Mouse (Mus musculus): Measurements from ENCODE around the gene Atp5j. TPM values are rescaled to one million over a fixed set of nuclear protein-coding genes. Genes with fewer than 3 reads are reported as not detected.

Atp5j gene
- polyA plus RNA-seq, 1 experiment from 2014 or later: 1,131 TPM

DNA sequence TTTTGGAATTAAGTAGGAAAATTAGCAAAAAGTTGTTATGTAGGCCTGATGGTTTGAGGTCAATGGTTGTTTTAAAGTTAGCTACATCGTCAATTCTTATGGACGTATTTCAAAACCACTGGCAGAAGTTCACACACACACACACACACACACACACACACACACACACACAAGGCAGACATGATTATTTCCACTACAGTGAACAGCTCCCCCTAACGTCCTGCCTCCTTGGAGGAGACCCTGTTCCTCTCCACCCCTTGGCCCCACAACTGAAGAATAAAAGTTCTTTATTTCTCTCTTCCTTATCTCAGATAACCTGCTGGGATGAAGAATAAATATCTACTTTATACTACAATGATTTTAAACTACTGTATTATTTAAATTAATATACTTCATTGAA is 40.1 kb downstream of the Atp5j start:
- Histone ChIP-seq H3K9ac (ENCODE audit: low read depth, low read length) (no peak overlapping the region), H3K4me3 (ENCODE audit: low read length) (no peak overlapping the region), H3K27ac (ENCODE audit: low read length) (no peak overlapping the region), H3K9me3 (ENCODE audit: control insufficient read depth, low read length) (0 out of 2 replicates have a peak, but pooled peaks cover 3% of the 10 kb centered on the region), H3K36me3 (ENCODE audit: control insufficient read depth, insufficient read depth, low read length) (no peaks in the 10 kb centered on the region), H3K4me1 (ENCODE audit: control insufficient read depth, insufficient read depth, low read length) (no peaks in the 10 kb centered on the region), H3K4me2 (ENCODE audit: low read depth, low read length) (no peak overlapping the region), H3K27me3 (replicated peaks; ENCODE audit: control insufficient read depth, insufficient read depth, low read length) (no peaks in the 10 kb centered on the region)
- ATAC-seq: no peak
- 56% methylated on average over 3 of the region's 3 CpGs for WGBS

GRCm38 (mm10) chr16:84793401-84793800 is 42.0 kb downstream of the Atp5j start:
- Histone ChIP-seq H3K27me3 (replicated peaks; ENCODE audit: control insufficient read depth, insufficient read depth, low read length) (no peaks in the 10 kb centered on the region), H3K9ac (ENCODE audit: low read depth, low read length) (no peak overlapping the region), H3K36me3 (ENCODE audit: control insufficient read depth, insufficient read depth, low read length) (no peaks in the 10 kb centered on the region), H3K4me2 (ENCODE audit: low read depth, low read length) (no peak overlapping the region), H3K4me3 (ENCODE audit: low read length) (no peak overlapping the region), H3K4me1 (ENCODE audit: control insufficient read depth, insufficient read depth, low read length) (no peaks in the 10 kb centered on the region), H3K27ac (ENCODE audit: low read length) (no peak overlapping the region), H3K9me3 (ENCODE audit: control insufficient read depth, low read length) (0 out of 2 replicates have a peak, but pooled peaks cover 3% of the 10 kb centered on the region)
- no peak for ATAC-seq
- WGBS: 89% methylated on average over 14 of the region's 14 CpGs

GRCm38 (mm10) chr16:84790595-84791165 is 44.7 kb downstream of the Atp5j start:
- ATAC-seq: no peak
- H3K27ac ChIP-seq (ENCODE audit: low read length): no peak overlapping the region
- WGBS: 64% methylated on average over 2 of the region's 2 CpGs

GRCm38 (mm10) chr16:84784966-84785365 is 50.5 kb downstream of the Atp5j start:
- Histone ChIP-seq H3K27ac (ENCODE audit: low read length) (no peak overlapping the region), H3K9ac (ENCODE audit: low read depth, low read length) (no peak overlapping the region), H3K4me1 (ENCODE audit: control insufficient read depth, insufficient read depth, low read length) (no peaks in the 10 kb centered on the region), H3K4me3 (ENCODE audit: low read length) (no peak overlapping the region), H3K9me3 (ENCODE audit: control insufficient read depth, low read length) (no peaks in the 10 kb centered on the region), H3K4me2 (ENCODE audit: low read depth, low read length) (no peak overlapping the region), H3K36me3 (ENCODE audit: control insufficient read depth, insufficient read depth, low read length) (no peaks in the 10 kb centered on the region), H3K27me3 (replicated peaks; ENCODE audit: control insufficient read depth, insufficient read depth, low read length) (no peaks in the 10 kb centered on the region)
- no peak for ATAC-seq
- WGBS: 30% methylated on average over 7 of the region's 7 CpGs

More at GRCm38 (mm10) chr16:84790595-84791165, 44.7 kb downstream of the Atp5j start:
- H3K9me3 ChIP-seq (ENCODE audit: control insufficient read depth, low read length): 0 out of 2 replicates have a peak, but pooled peaks cover 3% of the 10 kb centered on the region
- H3K4me1 ChIP-seq (ENCODE audit: control insufficient read depth, insufficient read depth, low read length): no peaks in the 10 kb centered on the region
- H3K9ac ChIP-seq (ENCODE audit: low read depth, low read length): no peak overlapping the region
- H3K27me3 ChIP-seq (replicated peaks; ENCODE audit: control insufficient read depth, insufficient read depth, low read length): no peaks in the 10 kb centered on the region
- no peaks in the 10 kb centered on the region for H3K36me3 ChIP-seq (ENCODE audit: control insufficient read depth, insufficient read depth, low read length)
- H3K4me2 ChIP-seq (ENCODE audit: low read depth, low read length): no peak overlapping the region
- no peak overlapping the region for H3K4me3 ChIP-seq (ENCODE audit: low read length)

DNA sequence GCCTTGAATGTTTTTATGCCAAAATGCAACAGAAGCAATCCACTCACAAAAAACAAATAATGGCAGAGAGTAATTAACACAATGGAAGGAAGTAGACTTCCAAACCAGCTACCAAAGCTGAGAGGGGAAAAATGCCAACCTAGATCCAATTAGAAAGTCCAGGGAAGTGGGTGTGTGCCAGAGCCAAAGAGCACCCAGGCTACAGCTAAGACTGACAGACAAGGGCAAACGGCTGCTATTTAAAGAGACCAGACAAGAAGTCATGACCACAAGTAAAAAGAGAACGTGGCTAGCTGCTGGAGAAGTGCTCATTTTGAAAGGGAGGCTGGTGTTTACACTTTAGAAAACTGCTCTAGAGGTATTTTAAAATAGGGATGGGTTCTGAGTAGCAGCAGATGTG is 52.1 kb downstream of the Atp5j start:
- no peak overlapping the region for H3K4me3 ChIP-seq (ENCODE audit: low read length)
- ATAC-seq: no peak
- H3K9me3 ChIP-seq (ENCODE audit: control insufficient read depth, low read length): no peaks in the 10 kb centered on the region
- H3K36me3 ChIP-seq (ENCODE audit: control insufficient read depth, insufficient read depth, low read length): no peaks in the 10 kb centered on the region
- H3K27ac ChIP-seq (ENCODE audit: low read length): no peak overlapping the region
- no peak overlapping the region for H3K9ac ChIP-seq (ENCODE audit: low read depth, low read length)
- no peaks in the 10 kb centered on the region for H3K27me3 ChIP-seq (replicated peaks; ENCODE audit: control insufficient read depth, insufficient read depth, low read length)
- 45% methylated on average over 2 of the region's 2 CpGs for WGBS
- H3K4me1 ChIP-seq (ENCODE audit: control insufficient read depth, insufficient read depth, low read length): no peaks in the 10 kb centered on the region
- H3K4me2 ChIP-seq (ENCODE audit: low read depth, low read length): no peak overlapping the region

DNA sequence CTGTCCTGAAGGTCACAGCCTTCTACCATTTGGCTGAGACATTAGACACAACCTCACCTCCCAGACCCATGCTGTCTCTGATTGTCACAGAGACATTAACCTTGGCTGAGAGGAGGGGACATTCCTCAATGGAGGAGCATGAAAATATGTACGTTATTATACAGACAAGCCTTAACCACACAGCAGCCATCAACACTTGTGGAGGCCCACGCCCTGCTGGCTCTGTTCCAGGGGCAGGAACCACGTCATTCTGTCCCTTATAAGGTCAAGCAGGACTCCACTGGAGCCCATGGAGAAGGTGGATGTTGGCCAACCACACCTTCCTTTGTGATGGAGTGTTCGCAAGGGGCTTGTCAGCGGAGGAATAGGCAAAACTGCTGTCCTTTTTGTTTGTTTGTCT is 55.7 kb downstream of the Atp5j start:
- H3K4me3 ChIP-seq (ENCODE audit: low read length): no peak overlapping the region
- no peak for ATAC-seq
- 76% methylated on average over 5 of the region's 5 CpGs for WGBS
- no peak overlapping the region for H3K4me2 ChIP-seq (ENCODE audit: low read depth, low read length)
- H3K9ac ChIP-seq (ENCODE audit: low read depth, low read length): no peak overlapping the region
- no peaks in the 10 kb centered on the region for H3K4me1 ChIP-seq (ENCODE audit: control insufficient read depth, insufficient read depth, low read length)
- no peaks in the 10 kb centered on the region for H3K36me3 ChIP-seq (ENCODE audit: control insufficient read depth, insufficient read depth, low read length)
- peaks cover 2% of the 10 kb centered on the region; the same call in 1 of the 2 replicates for H3K27me3 ChIP-seq (replicated peaks; ENCODE audit: control insufficient read depth, insufficient read depth, low read length)
- H3K27ac ChIP-seq (ENCODE audit: low read length): no peak overlapping the region
- no peaks in the 10 kb centered on the region for H3K9me3 ChIP-seq (ENCODE audit: control insufficient read depth, low read length)

GRCm38 (mm10) chr16:84778861-84779630 is 56.4 kb downstream of the Atp5j start:
- ATAC-seq: no peak
- no peak overlapping the region for H3K9ac ChIP-seq (ENCODE audit: low read depth, low read length)
- no peaks in the 10 kb centered on the region for H3K9me3 ChIP-seq (ENCODE audit: control insufficient read depth, low read length)
- no peaks in the 10 kb centered on the region for H3K4me1 ChIP-seq (ENCODE audit: control insufficient read depth, insufficient read depth, low read length)
- H3K27ac ChIP-seq (ENCODE audit: low read length): no peak overlapping the region
- H3K4me3 ChIP-seq (ENCODE audit: low read length): no peak overlapping the region
- no peak overlapping the region for H3K4me2 ChIP-seq (ENCODE audit: low read depth, low read length)
- 83% methylated on average over 6 of the region's 6 CpGs for WGBS
- peaks cover 7% of the 10 kb centered on the region for H3K27me3 ChIP-seq (replicated peaks; ENCODE audit: control insufficient read depth, insufficient read depth, low read length)
- H3K36me3 ChIP-seq (ENCODE audit: control insufficient read depth, insufficient read depth, low read length): no peaks in the 10 kb centered on the region

DNA sequence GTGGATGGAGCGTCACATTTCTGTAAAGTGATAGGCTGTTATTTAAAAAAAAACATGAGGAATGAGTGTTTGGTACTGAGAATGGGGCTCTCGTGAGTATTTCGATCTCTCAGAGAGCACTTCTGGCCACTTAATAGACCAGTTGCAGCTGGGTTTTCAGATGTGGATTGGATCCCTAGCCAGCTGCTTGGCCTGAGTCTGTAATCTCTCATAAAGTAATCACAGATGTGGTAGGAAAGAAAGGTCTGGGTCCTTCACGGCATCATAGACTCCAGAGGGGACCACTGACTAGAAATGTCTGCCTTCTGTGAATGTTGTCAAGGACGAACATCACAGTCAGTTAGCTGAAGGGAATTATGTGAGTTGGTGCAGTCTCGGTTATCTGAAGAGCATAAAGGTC is 57.0 kb downstream of the Atp5j start:
- Histone ChIP-seq H3K9me3 (ENCODE audit: control insufficient read depth, low read length) (no peaks in the 10 kb centered on the region), H3K4me2 (ENCODE audit: low read depth, low read length) (no peak overlapping the region), H3K9ac (ENCODE audit: low read depth, low read length) (no peak overlapping the region), H3K27ac (ENCODE audit: low read length) (no peak overlapping the region), H3K4me1 (ENCODE audit: control insufficient read depth, insufficient read depth, low read length) (peaks cover 2% of the 10 kb centered on the region; the same call in 1 of the 2 replicates), H3K36me3 (ENCODE audit: control insufficient read depth, insufficient read depth, low read length) (no peaks in the 10 kb centered on the region), H3K4me3 (ENCODE audit: low read length) (no peak overlapping the region), H3K27me3 (replicated peaks; ENCODE audit: control insufficient read depth, insufficient read depth, low read length) (peaks cover 9% of the 10 kb centered on the region)
- no peak for ATAC-seq
- WGBS: 82% methylated on average over 6 of the region's 6 CpGs

Measured in intestine, embryonic 16.5 days (tissue).